In the genomic region with DNA sequence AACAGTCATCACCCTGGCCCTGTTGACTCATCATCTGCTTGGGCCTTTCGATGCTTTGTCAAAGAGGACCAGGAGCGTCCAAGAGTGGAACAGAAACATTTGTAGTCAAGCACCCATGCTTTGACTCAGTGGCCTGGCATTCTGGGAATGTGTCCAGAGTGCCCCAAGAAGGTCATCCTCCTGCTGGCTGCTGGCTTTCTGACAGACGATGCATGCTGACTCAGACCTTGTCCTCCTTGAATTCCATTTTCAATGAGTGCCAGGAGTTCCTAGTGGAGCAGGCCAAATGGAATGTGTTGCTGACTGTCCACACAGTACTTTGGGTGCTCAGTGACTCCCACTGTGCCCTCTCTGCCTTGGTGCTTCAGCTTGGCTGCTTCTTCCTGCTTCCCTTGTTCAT, we compare ENCODE assay signal across 13 mouse cellular contexts. TPM values are rescaled to one million over a fixed set of nuclear protein-coding genes. Genes with fewer than 3 reads are reported as not detected.
DNase-seq lines count a peak whose midpoint lies in the region; TF ChIP-seq lines count a peak whose summit lies in the region.
"Had no signal": no experiment of that assay in that cellular context is flagged by ENCODE, and none has a peak within 500 bp of the region (broad histone marks: within the 10 kb centered on the region; RNA-seq: fewer than 3 reads in every experiment).

No protein-coding gene starts in this region.

- intact Hi-C loops in gastrocnemius, adult 2 months (cut with DNase I), result no loop called here

- peak; percentile 79 for DNase-seq in gastrocnemius, adult 2 months
- no peak for DNase-seq in gastrocnemius, postnatal 4 days (ENCODE audit: low spot score in 2 of 2)
- peak; percentile 93 for DNase-seq in adrenal gland, adult 2 months
- DNase-seq in heart, adult 8-10 months (ENCODE audit: low spot score), result peak; percentile 53
- peak; percentile 78 to 88 for DNase-seq in kidney, postnatal 25 days
- DNase-seq in retina, postnatal 1 day, result no peak
- DNase-seq in thymus, postnatal 10 days (ENCODE audit: low spot score in 2 of 2), result no peak
- no peak for DNase-seq in right cerebral cortex, adult 2 months (ENCODE audit: low spot score in 2 of 2)
- DNase-seq: layer of hippocampus, postnatal 36 days had no signal

- no peak overlapping the region for H3K4me3 ChIP-seq in gastrocnemius, adult 2 months
- H3K4me3 ChIP-seq: embryonic facial prominence, embryonic 13.5 days had no signal

- peak overlapping the region; percentile 69 for H3K27ac ChIP-seq in gastrocnemius, adult 2 months
- H3K27ac ChIP-seq: embryonic facial prominence, embryonic 13.5 days; stomach, postnatal 0 days had no signal

- TF ChIP-seq CTCF in gastrocnemius, adult 2 months (IDR thresholded peaks at IDR 0.05), result no peak

RNA-seq across cellular contexts. Expression of a gene that starts 4.2 kb away (rescaled TPM):
- 10 to 100 TPM; 21.2 to 23.5 TPM for total RNA-seq in gastrocnemius, adult 2 months (2021)
- 10 to 100 TPM; 31.0 to 36.5 TPM for total RNA-seq in gastrocnemius, postnatal 4 days (2021)
- 10 to 100 TPM; 24.3 to 54.5 TPM for total RNA-seq in adrenal gland, adult 2 months (2021)
- 49.6 and 49.7 TPM in 2 replicates for polyA plus RNA-seq in adrenal gland, adult 2 months (2012; rRNA removed)
- total RNA-seq in heart, adult 8-10 months (2022), result 10 to 100 TPM; 25.4 to 36.8 (median 30.4) TPM

RNA-seq across cellular contexts. Expression of a gene that starts 4.6 kb away (rescaled TPM):
- total RNA-seq in gastrocnemius, adult 2 months (2021), result 10 to 100 TPM; 43.1 to 44.6 TPM
- total RNA-seq in gastrocnemius, postnatal 4 days (2021), result 10 to 100 TPM; 34.3 to 40.7 TPM
- total RNA-seq in adrenal gland, adult 2 months (2021), result 10 to 100 TPM; 43.6 to 51.2 TPM
- 59.3 and 59.9 TPM in 2 replicates for polyA plus RNA-seq in adrenal gland, adult 2 months (2012; rRNA removed)
- total RNA-seq in heart, adult 8-10 months (2022), result 10 to 100 TPM; 41.4 to 45.8 (median 45.2) TPM

RNA-seq across cellular contexts. Expression of a gene that starts 27.9 kb away (rescaled TPM):
- 1 to 10 TPM; 4.1 to 5.0 TPM for total RNA-seq in gastrocnemius, adult 2 months (2021)
- 1 to 10 TPM; 6.1 to 6.9 TPM for total RNA-seq in gastrocnemius, postnatal 4 days (2021)
- 10 to 100 TPM; 10.5 to 11.7 TPM for total RNA-seq in adrenal gland, adult 2 months (2021)
- polyA plus RNA-seq in adrenal gland, adult 2 months (2012; rRNA removed), result 23.3 and 25.7 TPM in 2 replicates
- total RNA-seq in heart, adult 8-10 months (2022), result 1 to 10 TPM; 3.0 to 5.0 (median 3.5) TPM

RNA-seq across cellular contexts. Expression of a gene that starts 44.1 kb away (rescaled TPM):
- total RNA-seq in gastrocnemius, adult 2 months (2021), result not detected
- not detected for total RNA-seq in gastrocnemius, postnatal 4 days (2021)
- not detected for total RNA-seq in adrenal gland, adult 2 months (2021)
- polyA plus RNA-seq in adrenal gland, adult 2 months (2012; rRNA removed), result 0.16 and 0.73 TPM in 2 replicates
- not detected for total RNA-seq in heart, adult 8-10 months (2022)
- total RNA-seq: CH12.LX had no signal
- polyA plus RNA-seq: embryonic facial prominence, embryonic 13.5 days; heart, embryonic 14.5 days had no signal

Comparison
In these comparisons a context has a peak if more than half of its experiments do, and no peak if none do; other contexts are left out.
1. DNase-seq: peak in gastrocnemius, adult 2 months (single experiment), adrenal gland, adult 2 months (single experiment), heart, adult 8-10 months (single experiment) and kidney, postnatal 25 days (2 of 2); none in gastrocnemius, postnatal 4 days (0 of 2), retina, postnatal 1 day (single experiment), thymus, postnatal 10 days (0 of 2) and right cerebral cortex, adult 2 months (0 of 2).